Mouse (Mus musculus) embryonic fibroblast, embryonic 13.5 days (primary cell): Measurements from ENCODE around the gene Zfp276.

Experiments used
- CTCF ChIP-seq: IDR thresholded peaks from 2 replicates; pipeline ENCODE4 v1.5.1; 2011; ENCODE audit warnings: mild to moderate bottlenecking, control low read depth, low read length, moderate library complexity, borderline replicate concordance; ENCODE audit not compliant: insufficient read depth
- POLR2A ChIP-seq: IDR thresholded peaks from 2 replicates; pipeline ENCODE4 v1.6.1; 2011; ENCODE audit warnings: low read depth, mild to moderate bottlenecking, control low read depth, low read length, moderate library complexity

DNA sequence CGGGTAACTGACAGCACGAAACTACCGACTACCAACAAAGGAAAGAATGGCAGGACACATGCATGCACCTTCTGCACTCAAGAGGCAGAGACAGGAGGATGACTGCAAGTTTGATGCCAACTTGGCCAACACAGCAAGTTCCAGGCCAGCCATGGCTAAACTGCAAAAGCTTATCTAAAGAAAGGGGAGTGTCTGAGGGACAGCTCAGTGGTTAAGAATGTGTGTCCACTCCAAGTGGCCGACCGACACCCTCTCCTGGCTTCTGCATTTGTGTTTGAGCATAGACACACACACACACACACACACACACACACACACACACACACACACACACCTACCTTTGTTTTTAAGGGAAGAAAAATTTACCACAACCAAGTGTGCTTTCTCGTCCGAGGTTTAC is 24.4 kb downstream of the Zfp276 start:
- TF ChIP-seq CTCF (no peak), POLR2A (no peak)
